Mouse (Mus musculus): ENCODE data around the gene Nsun7. TPM values are rescaled to one million over a fixed set of nuclear protein-coding genes. Genes with fewer than 3 reads are reported as not detected.

The Nsun7 gene
- total RNA-seq, 4 experiments from 2014 or later, result 9.1 to 14.3 (median 11.9) TPM

DNA sequence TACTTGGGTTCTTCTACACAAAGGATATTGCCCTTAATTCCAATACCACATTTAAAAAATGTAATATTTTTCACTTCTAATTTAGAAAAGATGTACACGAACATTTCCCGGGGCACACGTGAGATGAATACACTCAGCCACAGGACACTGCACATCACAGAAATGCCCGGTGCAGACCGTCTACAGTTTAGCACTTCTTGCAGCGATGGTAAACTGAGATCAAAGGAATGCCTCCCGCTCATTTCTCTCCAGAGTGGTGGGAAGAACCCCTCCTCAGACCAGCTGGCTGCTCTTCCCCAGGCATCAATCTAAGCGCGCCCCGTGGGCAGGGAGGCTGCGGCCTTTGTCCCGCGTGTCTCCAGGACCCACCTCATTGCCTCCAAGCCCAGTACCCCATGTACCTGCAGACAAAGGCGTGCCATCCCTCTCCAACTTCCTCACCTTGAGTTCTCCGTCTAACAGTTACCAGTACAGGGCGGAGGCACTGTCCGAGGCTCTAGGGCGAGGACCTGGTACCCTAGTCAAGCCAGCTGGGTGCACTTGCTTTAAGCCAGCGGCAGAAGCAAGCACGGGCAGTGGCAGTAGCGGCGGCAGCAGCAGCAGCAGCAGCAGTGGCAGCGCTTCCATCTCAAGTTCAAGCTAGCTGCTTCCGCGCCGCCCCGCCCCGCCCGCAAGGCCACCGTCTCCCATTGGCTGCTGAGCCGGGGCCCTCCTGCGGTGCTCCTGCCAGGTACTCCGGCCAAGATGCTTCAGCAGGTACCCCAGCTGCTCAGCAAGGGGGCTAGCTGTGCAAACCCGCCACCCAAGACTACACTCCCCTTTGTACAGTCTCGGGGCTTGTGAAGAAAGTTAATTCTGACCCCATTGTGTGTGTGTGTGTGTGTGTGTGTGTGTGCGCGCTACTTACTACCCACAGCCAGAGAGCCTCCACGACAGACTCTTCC is 77.6 kb downstream of the Nsun7 start:
- DNase-seq (ENCODE audit: low spot score in 2 of 2), result no peak

DNA sequence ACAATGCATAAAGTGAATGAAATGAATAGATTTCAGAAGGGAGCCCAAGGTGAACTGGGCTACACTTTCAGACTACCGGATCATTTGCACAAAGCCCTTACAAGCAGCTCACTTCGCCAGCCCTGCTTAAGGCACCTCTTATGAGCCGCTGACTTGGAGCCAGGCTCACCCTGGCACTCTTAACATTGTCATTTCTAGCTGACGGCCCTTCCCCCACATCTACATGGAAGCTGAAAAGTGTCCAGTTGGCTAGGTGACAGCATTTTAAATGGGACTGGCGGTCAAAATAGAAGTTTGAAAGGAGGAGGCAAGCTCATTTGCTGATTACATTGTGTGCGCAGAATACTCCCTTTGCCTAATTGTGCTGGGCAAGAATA is 78.3 kb downstream of the Nsun7 start:
- DNase-seq (ENCODE audit: low spot score in 2 of 2), result peak; percentile 49 to 60

DNA sequence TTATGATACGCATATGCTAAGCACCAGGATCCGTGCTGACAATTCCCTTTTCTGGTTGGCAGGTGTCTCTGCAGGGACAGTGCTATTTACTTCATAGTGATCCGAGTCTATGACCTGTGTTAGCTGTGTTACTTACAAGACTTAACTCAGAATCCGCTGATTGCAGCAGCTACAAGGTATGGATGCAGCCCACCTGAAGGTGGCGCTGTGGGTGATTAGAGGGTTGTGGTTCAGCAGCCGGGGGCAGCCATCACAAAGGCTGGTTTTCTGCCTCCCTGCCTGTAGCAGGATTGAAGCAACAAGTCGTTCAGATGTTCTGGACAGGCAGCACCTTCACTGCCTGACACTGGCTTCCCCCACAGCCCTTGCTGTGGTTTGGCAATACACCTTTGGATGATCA is 78.9 kb downstream of the Nsun7 start:
- no peak for DNase-seq (ENCODE audit: low spot score in 2 of 2)

DNA sequence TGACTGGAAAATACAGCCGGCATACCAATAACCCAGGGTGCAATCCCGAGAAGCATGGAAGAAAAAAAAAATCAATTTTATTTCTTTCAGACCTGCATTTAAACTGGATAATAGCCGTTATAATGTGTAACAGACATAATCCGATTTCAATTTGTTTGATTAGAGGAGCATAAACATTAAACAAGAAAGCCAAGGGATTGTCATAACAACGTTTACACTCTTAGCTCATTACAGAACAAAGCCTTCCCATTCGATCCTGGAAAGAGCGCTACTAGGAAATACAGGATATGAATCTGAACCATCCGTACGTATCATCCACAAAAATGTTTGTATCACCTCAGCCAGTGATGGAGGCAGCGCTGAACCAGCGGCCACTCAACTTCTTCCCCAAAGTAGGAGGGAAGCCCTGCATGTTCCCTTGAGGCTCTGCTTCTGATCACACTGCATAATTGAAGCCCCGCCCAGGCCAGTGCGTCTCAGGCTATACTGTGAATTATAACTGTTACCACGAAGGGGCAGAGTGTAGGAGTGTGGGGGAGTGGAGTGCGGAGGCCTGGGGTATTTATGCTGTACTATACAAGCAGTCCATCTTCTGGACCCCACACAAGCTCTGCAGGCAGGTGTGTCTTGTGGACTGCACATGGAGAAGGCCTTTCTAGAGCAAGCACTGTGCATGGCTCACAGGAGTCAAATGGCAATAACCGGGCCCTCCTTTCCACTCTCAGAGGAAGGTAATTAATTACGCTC is 80.8 kb downstream of the Nsun7 start:
- no peak for DNase-seq (ENCODE audit: low spot score in 2 of 2)

DNA sequence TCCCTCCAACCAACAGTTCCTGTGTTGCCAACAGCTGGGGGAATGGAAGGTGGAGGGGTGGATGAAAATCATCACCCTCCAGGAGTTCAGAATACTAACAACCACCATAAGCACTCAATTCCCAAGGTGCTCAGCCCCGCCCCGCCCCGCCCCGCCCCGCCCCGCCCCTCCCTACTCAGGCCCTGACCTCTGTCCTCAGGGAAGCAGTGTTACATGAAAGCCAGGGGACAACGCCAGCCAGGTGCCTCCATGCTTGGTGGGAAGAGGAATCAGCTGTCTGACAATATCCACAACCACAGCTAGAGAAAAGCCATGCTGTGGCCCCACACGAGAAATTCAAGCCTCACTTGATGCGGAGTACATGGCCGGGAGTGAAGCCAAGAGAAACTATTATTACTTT is 82.2 kb downstream of the Nsun7 start:
- no peak for DNase-seq (ENCODE audit: low spot score in 2 of 2)

DNA sequence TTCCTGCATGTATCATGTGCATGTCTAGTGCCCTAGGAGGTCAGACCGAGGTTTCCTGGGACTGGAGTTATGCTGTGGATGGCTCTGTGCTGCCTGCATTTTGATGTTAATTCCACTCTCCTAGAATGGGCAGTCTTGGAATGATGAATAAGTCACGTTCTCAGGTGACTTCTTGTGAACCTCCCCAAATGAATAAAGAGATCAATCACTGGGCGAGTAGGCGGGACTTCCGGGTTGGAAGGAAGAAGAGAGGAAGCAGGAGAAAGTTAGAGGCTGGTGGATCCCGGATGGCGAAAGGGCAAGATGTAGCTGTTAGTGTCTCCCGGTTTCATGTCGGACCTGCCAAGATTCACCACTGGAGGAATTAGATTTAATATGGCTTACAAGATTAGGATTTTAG is 82.6 kb downstream of the Nsun7 start:
- DNase-seq (ENCODE audit: low spot score in 2 of 2), result no peak

DNA sequence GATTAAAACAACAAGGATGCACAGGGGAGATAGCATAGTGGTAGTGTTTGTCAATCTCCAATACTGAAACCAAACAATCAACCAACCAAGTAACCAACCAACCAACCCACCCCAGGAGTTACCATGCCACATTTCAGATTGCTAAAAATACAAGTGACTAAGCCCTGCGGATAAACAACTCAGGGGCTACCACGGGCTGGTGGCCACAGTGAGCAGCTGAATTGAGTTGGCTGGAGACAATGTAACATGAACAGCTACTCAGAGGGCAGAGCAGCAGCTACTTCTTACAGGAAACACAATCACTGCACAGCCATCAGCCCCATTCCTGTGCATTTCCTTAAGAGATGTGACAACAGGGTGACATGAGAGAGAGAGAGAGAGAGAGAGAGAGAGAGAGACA is 84.5 kb downstream of the Nsun7 start:
- no peak for DNase-seq (ENCODE audit: low spot score in 2 of 2)

DNA sequence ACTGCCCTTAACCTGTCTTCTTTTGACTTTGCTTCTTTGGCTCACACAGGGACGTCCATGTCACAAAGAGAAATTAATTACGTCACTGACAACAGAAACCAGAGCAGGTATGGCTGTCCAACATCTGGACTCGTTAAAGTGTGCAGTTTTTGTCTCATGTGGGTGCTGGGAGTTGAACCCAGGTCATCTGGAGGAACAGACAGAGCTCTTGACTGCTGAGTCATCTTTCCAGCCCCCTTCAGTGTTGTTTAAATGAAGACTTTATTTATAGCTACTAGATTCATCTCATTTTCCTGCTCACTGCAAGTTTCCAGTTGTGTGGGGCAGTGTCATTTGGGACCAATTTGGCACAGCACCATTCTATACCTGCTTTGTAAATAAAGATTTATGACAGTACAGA is 85.4 kb downstream of the Nsun7 start:
- no peak for DNase-seq (ENCODE audit: low spot score in 2 of 2)

DNA sequence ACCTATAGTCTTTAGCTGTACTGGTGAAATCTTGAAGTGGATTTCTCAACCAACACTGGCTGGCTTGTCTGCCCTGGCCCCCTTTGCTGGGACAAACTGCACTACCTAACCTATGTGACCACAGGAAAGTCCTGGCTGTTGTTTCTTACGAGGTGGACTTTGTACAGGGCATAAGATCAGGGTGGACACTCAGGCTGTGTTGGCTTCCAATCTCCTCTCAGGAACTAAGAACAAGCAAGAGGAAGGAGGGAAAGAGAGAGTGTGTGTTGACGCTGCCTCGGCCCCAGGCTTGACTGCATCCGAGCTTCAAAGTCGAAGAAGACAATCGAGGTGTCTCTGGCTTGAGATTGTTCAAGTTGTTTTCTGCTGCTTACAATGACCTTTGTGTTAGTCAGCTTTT is 87.1 kb downstream of the Nsun7 start:
- DNase-seq (ENCODE audit: low spot score in 2 of 2), result no peak

Other genes with a start within 250 kb of the Nsun7 start
- gene Rbm47, start 86.8 kb upstream of the Nsun7 start, total RNA-seq (2022), result 1 to 10 TPM; 1.5 to 4.4 (median 2.6) TPM

Data from layer of hippocampus, adult 8-10 months (tissue).